ENCODE assay signal across 16 mouse cellular contexts in genomic region chr6:92991616-92992015, GRCm38 (mm10). TPM values are rescaled to one million over a fixed set of nuclear protein-coding genes. Genes with fewer than 3 reads are reported as not detected.
"Had no signal": no experiment of that assay in that cellular context is flagged by ENCODE, and none has a peak within 500 bp of the region (broad histone marks: within the 10 kb centered on the region; RNA-seq: fewer than 3 reads in every experiment).

No protein-coding gene starts in this region.

- H3K36me3 ChIP-seq: neural tube, embryonic 15.5 days; stomach, embryonic 15.5 days had no signal

- H3K9ac ChIP-seq: neural tube, embryonic 15.5 days; stomach, embryonic 15.5 days had no signal

- H3K9me3 ChIP-seq: neural tube, embryonic 15.5 days; stomach, embryonic 15.5 days had no signal

- H3K4me3 ChIP-seq: neural tube, embryonic 15.5 days; stomach, embryonic 15.5 days had no signal

- H3K27me3 ChIP-seq: neural tube, embryonic 15.5 days; stomach, embryonic 15.5 days had no signal

- DNase-seq: retina, postnatal 1 day; right cerebral cortex, adult 18-20 months; right cerebral cortex, postnatal 14 days; right cerebral cortex, postnatal 25 days; right cerebral cortex, postnatal 4 days; spleen, adult 18-20 months; thymus, adult 18-20 months; thymus, adult 2 months; thymus, postnatal 14 days; thymus, postnatal 25 days; thymus, postnatal 36 days; thymus, postnatal 4 days had no signal

- H3K4me1 ChIP-seq: neural tube, embryonic 15.5 days; stomach, embryonic 15.5 days had no signal

- H3K27ac ChIP-seq: neural tube, embryonic 15.5 days; stomach, embryonic 15.5 days; stomach, postnatal 0 days had no signal

- H3K4me2 ChIP-seq: neural tube, embryonic 15.5 days; stomach, embryonic 15.5 days had no signal

RNA-seq across cellular contexts. Expression of gene Adamts9, which starts 48.3 kb away (rescaled TPM):
- total RNA-seq: neutrophil, adult 5-6 weeks had no signal
